Mouse (Mus musculus) G1E-ER4 (cell line): ENCODE results near the gene Mzt1. TPM values are rescaled to one million over a fixed set of nuclear protein-coding genes. Genes with fewer than 3 reads are reported as not detected.

Source experiments
- GATA1 ChIP-seq: IDR thresholded peaks from one replicate; pipeline ENCODE4 v1.8.0; 2012; ENCODE audit warnings: low read length, inconsistent platforms
- polyA plus RNA-seq: library from polyadenylated mRNA; stranded (reverse); fragments of >175 nt; gene quantifications from 2 replicates; pipeline ENCODE4 v1.2.3, GENCODE M21; 2012

The Mzt1 gene
- 31.8 and 49.3 TPM in 2 replicates for polyA plus RNA-seq

DNA sequence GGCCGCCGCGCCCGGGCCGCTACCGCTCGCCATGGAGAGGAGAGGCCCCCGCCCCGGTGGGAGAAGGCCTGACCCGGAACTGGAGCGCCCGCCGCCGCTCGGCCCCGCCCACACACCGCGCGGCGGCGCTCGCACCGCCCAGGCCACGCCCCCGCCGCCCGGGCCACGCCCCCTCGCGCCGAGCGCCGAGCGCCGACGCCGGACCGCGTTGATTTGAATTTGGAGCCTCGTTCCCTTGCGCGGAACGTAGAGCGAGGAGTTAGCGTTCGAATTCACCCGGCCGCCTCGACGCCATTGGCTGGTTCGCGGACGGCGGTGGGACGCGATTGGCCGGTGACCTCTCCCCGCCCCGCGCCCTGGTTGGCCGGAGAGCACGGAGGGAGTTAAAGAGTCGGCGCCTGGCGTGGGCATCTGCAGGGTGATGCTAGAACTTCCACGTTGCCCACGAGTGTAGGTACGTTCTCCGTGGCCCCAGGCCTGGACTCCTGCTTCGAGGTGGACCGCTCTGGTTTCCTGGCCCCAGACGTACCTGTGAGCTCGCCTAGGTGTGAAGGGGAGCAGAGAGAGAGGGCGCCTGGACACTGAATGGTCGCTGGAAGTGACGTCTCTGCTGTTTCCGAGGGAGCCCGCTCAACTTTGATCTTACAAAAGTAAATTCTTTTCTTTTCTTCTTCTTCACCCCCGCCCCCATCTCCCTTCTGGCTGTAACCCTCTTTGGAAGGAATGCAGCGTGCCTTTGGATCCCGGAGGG is at the start of gene Mzt1, which contains the start of gene Bora:
Gene Mzt1 (minus strand): TSS at position 104 of the 751 bp plus-strand sequence.
Gene Bora (plus strand): TSS at position 192 of the 751 bp plus-strand sequence.
- TF ChIP-seq GATA1, result no peak

DNA sequence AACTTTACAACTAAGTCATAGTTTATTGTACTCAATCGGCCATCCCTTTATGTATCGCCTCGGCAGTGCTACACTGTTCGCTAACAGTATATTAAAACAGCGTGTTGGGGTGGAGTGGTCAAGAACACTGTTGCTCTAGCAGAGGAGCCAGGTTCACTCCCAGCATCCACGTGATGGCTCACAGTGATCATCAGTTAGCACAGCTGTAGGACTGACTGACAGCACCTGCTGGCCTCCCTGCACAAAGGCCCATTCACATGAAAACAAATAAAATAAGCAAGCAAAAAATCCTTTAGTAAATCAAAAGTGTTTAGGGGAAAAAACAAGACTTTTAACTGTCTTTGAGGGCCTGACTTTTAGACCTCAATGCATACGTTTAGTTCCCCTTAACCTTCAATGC is 43.0 kb upstream of the Mzt1 start:
- no peak for TF ChIP-seq GATA1

DNA sequence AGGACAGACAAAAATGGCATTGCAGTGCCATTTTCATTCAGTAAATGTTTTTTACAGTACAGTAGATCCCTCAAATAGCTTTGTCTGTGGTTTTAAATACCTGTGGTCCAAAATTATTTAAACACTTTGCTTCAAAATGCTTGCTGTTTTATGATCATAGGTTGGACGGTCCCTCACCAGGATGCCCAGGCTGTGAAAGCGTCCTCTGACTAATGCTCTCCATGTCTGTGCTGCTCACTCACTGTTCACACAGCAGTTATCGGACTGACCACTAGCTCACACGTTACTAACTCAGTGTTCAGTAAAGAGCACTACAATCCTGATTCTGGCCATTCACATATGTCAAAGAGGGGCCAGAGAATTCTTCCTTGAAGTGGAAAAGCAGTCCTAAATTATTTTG is 25.2 kb upstream of the Mzt1 start:
- TF ChIP-seq GATA1, result no peak

DNA sequence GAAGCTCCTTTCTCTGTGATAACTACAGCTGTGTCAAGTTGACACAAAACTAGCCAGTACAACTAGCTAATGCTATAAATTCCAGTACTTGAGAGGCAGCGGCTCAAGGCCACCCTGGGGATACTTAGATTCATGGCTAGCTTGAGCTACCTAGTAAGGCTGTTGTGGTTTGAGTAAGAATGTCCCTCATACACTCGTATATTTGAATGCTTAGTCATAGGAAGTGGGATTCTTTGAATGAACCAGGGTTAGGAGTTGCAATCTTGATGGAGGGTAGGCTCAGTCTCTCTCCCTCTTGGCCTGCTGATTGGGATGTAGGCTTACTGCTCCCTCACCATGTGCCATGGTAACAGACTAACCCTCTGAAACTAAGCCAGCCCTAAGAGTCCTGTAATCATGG is 17.2 kb upstream of the Mzt1 start:
- TF ChIP-seq GATA1, result no peak

DNA sequence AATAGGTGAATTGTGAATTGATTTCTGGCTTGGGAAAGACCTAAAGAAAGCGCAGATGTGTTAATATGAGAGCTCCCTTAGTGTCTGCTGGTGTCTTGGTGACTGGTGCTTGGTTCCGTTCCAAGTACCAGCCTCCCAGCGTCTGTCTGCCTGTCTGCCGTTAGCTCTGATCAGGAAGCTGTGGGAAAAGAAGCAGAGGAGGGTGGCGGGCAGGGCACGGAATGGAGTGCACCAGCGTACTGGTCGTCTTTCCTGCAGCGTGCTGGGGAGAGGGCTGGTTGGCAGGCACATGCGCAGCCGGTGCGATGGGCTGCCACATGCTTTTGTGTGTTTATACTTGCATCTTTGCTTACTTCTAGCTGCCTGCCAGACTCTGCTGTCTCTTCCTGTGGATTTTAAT is 14.7 kb upstream of the Mzt1 start:
- no peak for TF ChIP-seq GATA1

DNA sequence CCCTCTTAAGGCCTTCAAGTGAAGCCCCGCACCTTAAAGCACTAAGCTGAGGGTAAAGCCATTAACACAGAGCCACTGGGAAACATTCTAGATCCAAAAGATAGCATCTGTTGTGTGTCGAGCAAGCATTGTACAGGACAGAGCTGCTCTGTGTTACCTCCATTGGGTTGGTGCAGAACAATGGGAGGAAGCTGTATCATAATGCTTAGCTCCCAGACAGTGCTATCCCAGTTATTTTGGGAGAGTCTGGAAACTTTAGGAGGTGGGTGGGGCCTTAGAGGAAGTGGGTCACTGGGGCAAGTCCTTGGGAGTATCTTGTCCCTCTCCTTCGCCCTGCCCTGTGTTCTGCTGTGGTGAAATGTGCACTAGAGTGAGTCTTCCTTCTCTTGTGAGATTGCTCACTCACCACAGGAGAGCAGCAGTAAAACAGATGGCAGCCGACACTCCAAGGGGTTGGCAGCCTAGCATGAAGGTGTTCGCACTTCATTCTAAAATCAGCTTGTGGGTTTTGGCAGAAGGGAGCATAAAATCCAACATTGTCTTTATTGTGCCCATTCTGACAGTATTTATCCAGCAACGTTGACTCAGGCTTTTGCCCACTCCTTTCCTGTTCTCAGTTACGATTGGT is 13.1 kb upstream of the Mzt1 start:
- no peak for TF ChIP-seq GATA1

DNA sequence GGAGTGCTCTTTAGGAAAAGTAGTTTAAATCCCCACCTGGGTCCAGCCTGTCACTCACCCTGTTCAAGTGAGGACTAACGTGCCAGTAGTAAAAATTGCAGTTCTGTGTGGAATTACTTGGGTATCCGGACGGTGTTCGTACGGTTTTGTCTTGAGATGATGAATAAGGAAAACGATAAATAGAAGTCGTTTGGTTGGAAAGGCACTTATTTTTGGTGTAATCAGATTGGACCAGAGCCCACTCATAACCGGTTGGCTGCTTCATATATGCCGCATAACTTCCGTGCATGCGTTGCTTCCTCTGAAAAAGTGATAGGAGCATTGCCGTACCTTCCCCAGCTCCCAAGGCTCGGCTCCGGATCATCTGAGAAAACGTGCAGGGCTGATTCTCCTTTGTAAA is 848 bp upstream of the Mzt1 start:
- TF ChIP-seq GATA1, result no peak

DNA sequence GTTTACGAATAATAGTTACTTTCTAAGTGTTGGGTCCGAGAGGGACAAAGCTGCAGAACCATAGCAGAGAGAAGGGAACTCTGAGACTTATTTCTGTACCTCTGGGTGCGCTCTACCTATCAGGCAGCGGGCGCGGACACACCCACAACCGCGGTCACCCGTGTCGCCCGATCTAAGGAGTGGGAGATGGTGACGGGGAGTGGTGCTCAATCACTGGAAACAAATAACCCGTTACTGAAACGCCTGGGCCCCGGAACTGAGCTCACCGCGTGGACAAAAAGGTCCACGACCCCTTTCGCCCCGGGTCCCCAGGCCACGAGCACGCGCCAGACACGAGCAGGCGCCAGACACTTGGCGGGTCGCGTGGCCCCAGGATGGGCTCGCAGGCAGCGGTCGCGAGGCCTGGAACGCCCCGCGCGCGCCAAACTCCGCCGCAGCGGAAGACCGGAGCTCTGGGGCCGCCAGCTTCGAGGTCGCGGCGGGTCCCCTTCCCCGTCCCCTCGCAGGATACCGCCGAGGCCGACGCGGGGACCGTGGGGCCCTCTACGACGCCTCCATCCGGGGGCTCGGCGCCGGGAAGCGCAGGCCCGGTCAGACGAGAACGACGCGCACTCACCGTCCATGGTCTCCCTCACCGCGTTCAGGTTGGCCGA is 430 bp downstream of the Mzt1 start:
- no peak for TF ChIP-seq GATA1

DNA sequence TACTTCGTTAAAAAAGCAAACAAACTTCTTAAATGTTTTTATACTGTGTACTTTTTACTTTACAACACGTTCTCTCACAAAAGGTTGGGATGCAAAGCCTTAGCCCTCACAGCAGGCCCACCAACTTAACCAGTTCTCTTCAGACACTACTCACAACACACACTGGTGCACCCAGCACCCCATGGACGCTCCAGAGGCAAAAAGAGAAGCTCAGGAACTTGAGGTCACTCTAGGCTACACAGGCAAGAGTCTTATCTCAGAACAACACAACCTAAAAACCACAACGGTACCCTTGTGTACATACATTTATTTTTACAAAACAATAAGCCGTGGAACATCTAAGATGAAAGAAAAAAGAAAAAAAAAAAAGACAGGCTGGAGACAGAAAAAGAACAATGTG is 1.2 kb downstream of the Mzt1 start:
- no peak for TF ChIP-seq GATA1

DNA sequence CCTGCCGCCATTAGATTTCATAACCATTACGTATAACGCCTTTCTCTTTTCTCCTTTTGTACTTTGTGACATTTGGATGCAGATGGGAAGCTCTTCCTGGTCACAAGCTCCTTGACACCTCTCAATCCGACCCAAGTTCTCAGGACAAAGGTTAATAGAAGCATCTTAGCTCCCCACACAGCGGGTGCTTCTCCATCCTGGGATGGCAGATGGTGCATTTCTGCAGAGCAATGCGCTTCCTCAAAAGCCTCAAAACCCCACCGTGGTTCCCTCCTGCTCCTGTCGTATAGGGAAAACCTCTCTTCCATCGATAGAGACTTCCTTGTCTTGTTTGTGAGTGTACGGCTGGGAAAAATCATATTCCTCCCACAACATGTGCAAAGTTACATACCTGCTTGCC is 1.8 kb downstream of the Mzt1 start:
- no peak for TF ChIP-seq GATA1

DNA sequence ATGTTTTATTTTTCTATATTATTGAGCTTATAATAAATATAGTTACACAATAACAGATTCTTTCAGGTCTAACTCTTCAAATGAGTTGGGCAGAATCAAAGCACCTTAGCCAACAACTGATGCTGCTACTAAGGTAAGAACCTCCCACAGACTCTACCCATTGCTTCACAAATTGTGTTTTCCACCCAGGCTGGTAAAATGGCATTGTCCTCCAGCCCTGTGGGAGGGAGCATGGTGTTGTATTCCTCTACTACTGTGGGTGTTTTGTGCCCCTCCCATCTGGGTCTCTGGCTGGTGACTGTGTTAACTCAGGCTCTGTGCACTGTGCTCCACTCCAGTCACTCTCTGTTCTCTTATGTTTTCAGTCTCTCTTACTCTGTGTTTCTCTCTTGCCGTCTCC is 2.4 kb downstream of the Mzt1 start:
- TF ChIP-seq GATA1, result no peak

DNA sequence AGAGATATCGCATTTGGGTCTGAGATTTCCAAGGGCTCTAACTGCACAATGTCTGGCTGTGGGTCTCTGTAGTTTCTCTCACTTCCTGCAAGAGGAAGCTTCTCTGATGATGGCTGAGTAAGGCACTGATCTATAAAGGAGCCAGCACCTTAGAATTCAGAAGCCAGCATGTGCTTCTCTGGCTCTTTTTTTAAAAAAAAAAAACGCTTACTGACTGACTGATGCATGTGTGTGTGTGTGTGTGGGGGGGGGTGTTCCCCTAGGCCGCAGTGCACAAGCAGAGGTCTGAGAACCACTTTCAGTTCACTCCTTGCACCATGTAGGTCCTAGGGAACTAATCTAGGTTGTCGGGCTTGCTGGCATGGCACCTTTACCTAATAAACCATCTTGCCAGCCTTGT is 4.5 kb downstream of the Mzt1 start:
- no peak for TF ChIP-seq GATA1

DNA sequence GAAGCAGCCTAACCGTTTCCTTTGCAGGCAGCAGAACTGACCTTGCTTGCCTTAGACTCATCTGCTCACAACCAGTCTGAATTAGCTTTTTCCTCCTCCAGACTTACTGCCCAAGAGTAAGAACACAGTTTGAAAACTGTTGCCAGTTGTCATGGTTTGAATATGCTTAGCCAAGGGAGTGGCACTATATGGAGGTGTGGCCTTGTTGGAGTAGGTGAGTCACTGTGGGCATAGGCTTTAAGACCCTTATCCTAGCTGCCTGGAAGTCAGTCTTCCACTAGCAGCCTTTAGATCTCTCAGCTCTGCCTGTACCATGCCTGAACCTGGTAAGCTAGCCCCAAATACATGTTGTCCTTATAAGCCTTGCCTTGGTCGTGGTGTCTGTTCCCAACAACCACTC is 8.2 kb downstream of the Mzt1 start:
- no peak for TF ChIP-seq GATA1

DNA sequence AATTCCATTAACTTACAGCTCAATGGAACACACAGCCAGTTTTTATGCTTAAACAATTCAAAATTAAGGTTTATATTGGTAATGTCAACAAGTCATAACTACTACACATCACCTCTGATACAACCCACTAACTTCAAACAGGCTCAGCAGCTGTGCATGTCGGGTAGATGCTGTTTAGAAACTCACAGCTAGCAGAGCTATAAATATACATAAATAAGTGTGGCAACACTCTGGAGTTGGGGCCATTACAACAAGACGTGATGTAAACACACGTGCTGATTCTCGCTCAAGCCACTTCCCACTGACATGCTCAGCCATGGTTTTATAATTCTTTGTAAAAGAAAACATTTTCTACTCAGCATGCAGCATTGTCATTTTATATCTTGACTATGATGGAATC is 9.9 kb downstream of the Mzt1 start:
- no peak for TF ChIP-seq GATA1

DNA sequence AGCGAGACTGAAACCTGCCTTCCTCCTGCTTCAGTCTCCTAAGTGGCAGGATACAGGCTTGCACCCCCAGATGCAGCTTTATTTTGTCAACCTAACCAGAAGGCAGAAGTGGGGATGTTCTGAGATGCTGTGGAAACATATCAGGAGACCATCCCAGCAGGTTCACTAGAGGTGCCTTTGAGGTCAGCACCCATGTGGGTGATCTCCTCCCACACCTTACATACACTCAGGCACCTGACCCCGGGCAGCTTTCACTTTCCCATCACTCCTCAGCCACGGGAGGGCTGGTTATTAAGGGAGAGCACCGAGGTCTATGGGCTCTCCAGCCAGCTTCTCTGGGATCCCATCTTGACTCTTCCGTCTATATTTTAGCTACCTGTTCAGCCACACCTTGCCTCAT is 13.3 kb downstream of the Mzt1 start:
- TF ChIP-seq GATA1, result no peak

DNA sequence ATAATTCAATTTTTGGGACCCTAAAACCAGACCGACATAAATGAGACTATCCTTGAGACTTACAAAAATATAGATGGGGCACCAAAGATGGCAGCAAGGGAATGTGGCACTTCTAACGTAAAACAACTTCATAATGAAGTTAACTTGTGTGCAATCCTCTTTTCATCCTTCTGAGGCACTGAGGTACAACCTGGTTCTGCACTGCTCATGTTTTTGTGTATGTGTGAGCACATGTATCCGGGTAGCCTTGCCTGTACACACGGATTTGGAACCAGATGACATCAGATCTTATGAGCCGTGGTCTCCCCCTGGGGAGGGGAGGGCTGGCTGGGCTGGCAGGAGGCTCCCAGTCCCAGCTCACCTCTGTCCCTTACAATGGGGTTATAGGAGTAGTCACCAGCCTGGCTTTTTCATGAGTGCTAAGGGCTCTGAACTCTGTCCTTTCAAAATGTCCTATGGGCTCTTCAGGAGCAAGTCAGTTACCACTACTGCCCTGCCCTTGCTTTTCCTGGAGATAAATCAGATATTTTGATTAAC is 14.5 kb downstream of the Mzt1 start:
- TF ChIP-seq GATA1, result no peak

DNA sequence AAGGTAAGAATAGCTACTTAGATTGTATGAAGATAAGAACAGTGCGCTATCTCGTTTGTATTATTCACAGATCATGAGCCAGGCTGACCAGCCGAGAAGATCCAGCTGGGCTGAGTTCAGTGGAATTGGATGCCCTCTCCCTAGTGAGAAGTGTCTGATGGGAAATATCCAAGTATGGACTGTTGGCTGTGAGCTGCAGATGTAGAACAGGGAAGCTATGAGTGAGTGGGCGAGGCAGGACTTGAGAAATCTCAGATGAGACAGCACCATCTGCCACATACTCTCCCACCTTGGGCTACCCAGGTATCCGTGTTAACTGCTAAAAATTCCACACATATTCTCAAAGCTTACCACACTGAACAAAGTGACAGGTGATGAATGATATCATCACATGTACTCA is 15.9 kb downstream of the Mzt1 start:
- TF ChIP-seq GATA1, result no peak
